17 mouse cellular contexts compared by ENCODE assay signal in genomic region chr14:27630973-27631640, GRCm38 (mm10). TPM values are rescaled to one million over a fixed set of nuclear protein-coding genes. Genes with fewer than 3 reads are reported as not detected.
"Had no signal": no experiment of that assay in that cellular context is flagged by ENCODE, and none has a peak within 500 bp of the region (broad histone marks: within the 10 kb centered on the region; RNA-seq: fewer than 3 reads in every experiment).

No protein-coding gene starts in this region.

- H3K4me3 ChIP-seq: kidney, embryonic 15.5 days; limb, embryonic 13.5 days; midbrain, embryonic 13.5 days; neural tube, embryonic 12.5 days; stomach, embryonic 15.5 days had no signal

- H3K9me3 ChIP-seq: kidney, embryonic 15.5 days; limb, embryonic 13.5 days; midbrain, embryonic 13.5 days; neural tube, embryonic 12.5 days; stomach, embryonic 15.5 days had no signal

- H3K4me1 ChIP-seq: kidney, embryonic 15.5 days; limb, embryonic 13.5 days; stomach, embryonic 15.5 days had no signal

- H3K36me3 ChIP-seq: kidney, embryonic 15.5 days; limb, embryonic 13.5 days; neural tube, embryonic 12.5 days; stomach, embryonic 15.5 days had no signal

- DNase-seq: kidney, adult 2 months; kidney, postnatal 14 days; layer of hippocampus, postnatal 36 days; lung, adult 18-20 months; lung, postnatal 36 days; retina, postnatal 1 day; right cerebral cortex, postnatal 14 days had no signal

- H3K4me2 ChIP-seq: kidney, embryonic 15.5 days; limb, embryonic 13.5 days; midbrain, embryonic 13.5 days; neural tube, embryonic 12.5 days; stomach, embryonic 15.5 days had no signal

- H3K9ac ChIP-seq: kidney, embryonic 15.5 days; limb, embryonic 13.5 days; liver, embryonic 14.5 days; midbrain, embryonic 13.5 days; neural tube, embryonic 12.5 days; stomach, embryonic 15.5 days had no signal

- H3K27ac ChIP-seq: kidney, embryonic 15.5 days; limb, embryonic 13.5 days; liver, embryonic 14.5 days; midbrain, embryonic 13.5 days; neural tube, embryonic 12.5 days; stomach, embryonic 15.5 days had no signal

- ATAC-seq: intestine, embryonic 16.5 days; midbrain, embryonic 13.5 days had no signal

- H3K27me3 ChIP-seq: kidney, embryonic 15.5 days; limb, embryonic 13.5 days; midbrain, embryonic 13.5 days; neural tube, embryonic 12.5 days; stomach, embryonic 15.5 days had no signal

RNA-seq across cellular contexts. Expression of gene Erc2, which starts 8.9 kb away (rescaled TPM):
- total RNA-seq: megakaryocyte progenitor cell, adult 5-6 weeks; monocyte, adult 5-6 weeks; neutrophil, adult 5-6 weeks had no signal
